Mouse (Mus musculus) liver, embryonic 16.5 days (tissue): Measurements from ENCODE around the gene Igfn1. TPM values are rescaled to one million over a fixed set of nuclear protein-coding genes. Genes with fewer than 3 reads are reported as not detected.
A peak's percentile ranks its signal among the peaks of the same experiment; 100 is the strongest.

ENCODE experiments used
- ATAC-seq: fragments of 200-750 bp; cut with Nextera tagmentation; 2 replicates; pipeline ENCODE4 v1.8.0; 2017; ENCODE audit warnings: low read depth, mild to moderate bottlenecking, moderate number of reproducible peaks, moderate library complexity
- H3K27ac ChIP-seq: fragments of 300-500 bp; sonication (generic); 2 replicates; pipeline ENCODE4 v1.5.1; 2014; ENCODE audit warnings: mild to moderate bottlenecking, low read length
- H3K27me3 ChIP-seq: fragments of 300-500 bp; sonication (generic); 2 replicates; pipeline ENCODE4 v1.6.1; 2014; ENCODE audit warnings: low read depth, low read length, mixed read lengths; ENCODE audit not compliant: control insufficient read depth, insufficient read depth
- H3K36me3 ChIP-seq: fragments of 300-500 bp; sonication (generic); 2 replicates; pipeline ENCODE4 v1.6.1; 2014; ENCODE audit warnings: mild to moderate bottlenecking; ENCODE audit not compliant: control insufficient read depth, insufficient read depth
- H3K4me1 ChIP-seq: fragments of 300-500 bp; sonication (generic); 2 replicates; pipeline ENCODE4 v1.6.1; 2014; ENCODE audit warnings: low read depth, low read length, mixed read lengths; ENCODE audit not compliant: control insufficient read depth
- H3K4me2 ChIP-seq: fragments of 300-500 bp; sonication (generic); 2 replicates; pipeline ENCODE4 v1.6.1; 2014; ENCODE audit warnings: low read depth, low read length, mixed read lengths
- H3K4me3 ChIP-seq: fragments of 300-500 bp; sonication (generic); 2 replicates; pipeline ENCODE4 v1.5.1; 2014; ENCODE audit warnings: low read depth, mild to moderate bottlenecking, low read length
- H3K9ac ChIP-seq: fragments of 300-500 bp; sonication (generic); 2 replicates; pipeline ENCODE4 v1.6.1; 2014; ENCODE audit warnings: low read depth, low read length
- H3K9me3 ChIP-seq: fragments of 300-500 bp; sonication (generic); replicated peaks from 2 replicates; pipeline ENCODE4 v1.6.1; 2016; ENCODE audit warnings: low read length; ENCODE audit not compliant: control insufficient read depth
- WGBS: fragments of 180-500 bp; shearing (Covaris S2); extraction: QIAGEN DNeasy Blood & Tissue Kit; methylation state at CpG from one replicate; pipeline ENCODE4 v1.1.7; 2014; ENCODE audit not compliant: insufficient replicate concordance; 5-methylcytosine and 5-hydroxymethylcytosine counted together
- polyA plus RNA-seq: library from polyadenylated mRNA; unstranded; fragments of >200 nt; fragmentation: Nextera tagmentation; extraction: Ambion mirVana; gene quantifications from 2 replicates; pipeline ENCODE4 v1.2.1, GENCODE M21; 2015

Gene Igfn1
- polyA plus RNA-seq, 1 experiment from 2014 or later: not detected

GRCm38 (mm10) chr1:135993470-135993869 lies 12.7 kb downstream of the Igfn1 start:
- no peak overlapping the region for H3K27ac ChIP-seq
- no peaks in the 10 kb centered on the region for H3K9me3 ChIP-seq
- no peak for ATAC-seq
- H3K4me2 ChIP-seq: no peak overlapping the region
- 53% methylated on average over 4 of the region's 4 CpGs for WGBS
- no peak overlapping the region for H3K9ac ChIP-seq
- H3K4me1 ChIP-seq: no peaks in the 10 kb centered on the region; the same call in 1 of the 2 replicates
- H3K4me3 ChIP-seq: no peak overlapping the region
- H3K36me3 ChIP-seq: no peaks in the 10 kb centered on the region
- peaks cover 3% of the 10 kb centered on the region; the same call in 1 of the 2 replicates for H3K27me3 ChIP-seq

GRCm38 (mm10) chr1:135989876-135990275 lies 16.3 kb downstream of the Igfn1 start:
- H3K27me3 ChIP-seq: no peaks in the 10 kb centered on the region; the same call in 1 of the 2 replicates
- H3K36me3 ChIP-seq: no peaks in the 10 kb centered on the region
- H3K27ac ChIP-seq: no peak overlapping the region
- H3K9ac ChIP-seq: no peak overlapping the region
- ATAC-seq: no peak
- H3K4me3 ChIP-seq: no peak overlapping the region
- no peaks in the 10 kb centered on the region; the same call in 1 of the 2 replicates for H3K4me1 ChIP-seq
- H3K4me2 ChIP-seq: no peak overlapping the region
- H3K9me3 ChIP-seq: no peaks in the 10 kb centered on the region

DNA sequence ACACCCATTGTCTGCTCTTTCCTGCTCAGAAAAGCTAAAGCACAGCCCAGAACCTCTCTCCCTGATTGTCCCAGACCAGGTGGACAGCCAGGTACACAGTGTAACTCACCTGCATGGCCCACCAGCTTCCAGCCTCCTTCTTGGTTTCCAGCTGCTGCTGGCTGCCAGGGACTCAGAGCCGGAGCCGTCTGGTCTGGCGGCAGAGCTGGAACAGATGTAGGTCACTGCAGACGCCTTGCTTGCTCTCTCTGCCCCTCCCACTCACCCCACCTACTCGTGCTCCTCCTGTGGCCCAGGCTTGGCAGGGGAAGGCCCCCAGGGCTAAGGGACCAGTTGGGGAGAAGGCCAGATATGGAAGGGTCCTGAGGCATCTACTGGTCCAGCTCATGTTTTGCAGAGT lies 22.0 kb downstream of the Igfn1 start:
- Histone ChIP-seq H3K4me1 (no peaks in the 10 kb centered on the region), H3K9me3 (no peaks in the 10 kb centered on the region), H3K36me3 (no peaks in the 10 kb centered on the region), H3K27me3 (peaks cover 4% of the 10 kb centered on the region), H3K27ac (no peak overlapping the region), H3K4me3 (no peak overlapping the region), H3K4me2 (no peak overlapping the region), H3K9ac (no peak overlapping the region)
- no peak for ATAC-seq
- 38% methylated on average over 5 of the region's 5 CpGs for WGBS

DNA sequence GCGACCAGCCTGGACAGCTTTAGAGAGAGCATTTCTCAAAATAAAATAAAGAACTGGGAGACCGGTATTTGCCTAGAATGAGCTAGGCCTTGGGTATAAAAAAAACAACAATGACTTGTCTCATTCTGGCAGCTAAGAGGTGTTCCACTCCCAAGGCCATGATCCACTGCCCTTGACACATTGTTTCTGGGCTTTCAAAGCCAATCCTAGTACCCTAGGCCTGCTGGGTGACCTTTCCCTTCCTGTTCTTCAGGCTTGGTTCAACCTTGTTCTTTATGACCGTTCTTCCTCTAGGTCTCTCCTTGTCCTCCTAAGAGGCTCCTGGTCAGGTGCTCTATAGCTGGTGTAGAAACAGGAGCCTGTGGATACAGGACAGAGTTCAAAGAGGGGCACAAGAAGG lies 33.6 kb downstream of the Igfn1 start:
- H3K36me3 ChIP-seq: no peaks in the 10 kb centered on the region
- WGBS: 63% methylated on average over 3 of the region's 3 CpGs
- H3K9me3 ChIP-seq: no peaks in the 10 kb centered on the region
- no peaks in the 10 kb centered on the region; the same call in 1 of the 2 replicates for H3K27me3 ChIP-seq
- H3K9ac ChIP-seq: no peak overlapping the region
- H3K4me1 ChIP-seq: no peaks in the 10 kb centered on the region
- ATAC-seq: no peak
- H3K4me2 ChIP-seq: no peak overlapping the region
- no peak overlapping the region for H3K4me3 ChIP-seq
- no peak overlapping the region for H3K27ac ChIP-seq

GRCm38 (mm10) chr1:135970486-135970885 lies 35.7 kb downstream of the Igfn1 start:
- no peaks in the 10 kb centered on the region for H3K4me1 ChIP-seq
- no peaks in the 10 kb centered on the region for H3K36me3 ChIP-seq
- no peak for ATAC-seq
- 49% methylated on average over 2 of the region's 2 CpGs for WGBS
- no peaks in the 10 kb centered on the region; the same call in 1 of the 2 replicates for H3K27me3 ChIP-seq
- no peaks in the 10 kb centered on the region for H3K9me3 ChIP-seq
- H3K27ac ChIP-seq: no peak overlapping the region
- H3K4me3 ChIP-seq: no peak overlapping the region
- H3K9ac ChIP-seq: no peak overlapping the region
- H3K4me2 ChIP-seq: no peak overlapping the region

DNA sequence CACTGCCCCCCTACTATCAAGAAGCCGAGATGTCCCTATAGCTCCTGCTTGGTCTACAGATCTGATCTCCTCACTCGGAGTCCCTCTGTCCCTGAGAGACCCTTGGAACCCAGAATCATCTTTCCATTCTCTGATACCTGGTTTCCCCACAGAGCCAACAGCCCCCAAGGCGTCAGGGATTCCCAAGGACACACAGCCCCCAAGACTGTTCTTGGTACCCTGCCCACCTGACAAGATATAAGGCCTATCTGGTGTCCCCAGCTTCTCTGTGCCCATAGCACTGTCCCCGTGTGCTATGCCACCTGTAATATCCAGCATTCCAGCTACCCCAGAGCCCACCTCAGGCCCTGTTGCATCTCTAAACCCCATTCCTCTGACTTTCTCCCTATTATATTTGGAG lies 38.4 kb downstream of the Igfn1 start:
- Histone ChIP-seq H3K4me3 (no peak overlapping the region), H3K27me3 (no peaks in the 10 kb centered on the region; the same call in 1 of the 2 replicates), H3K36me3 (no peaks in the 10 kb centered on the region), H3K4me1 (no peaks in the 10 kb centered on the region), H3K27ac (no peak overlapping the region), H3K4me2 (no peak overlapping the region), H3K9me3 (no peaks in the 10 kb centered on the region), H3K9ac (no peak overlapping the region)
- ATAC-seq: no peak
- WGBS: 41% methylated on average over 4 of the region's 4 CpGs

DNA sequence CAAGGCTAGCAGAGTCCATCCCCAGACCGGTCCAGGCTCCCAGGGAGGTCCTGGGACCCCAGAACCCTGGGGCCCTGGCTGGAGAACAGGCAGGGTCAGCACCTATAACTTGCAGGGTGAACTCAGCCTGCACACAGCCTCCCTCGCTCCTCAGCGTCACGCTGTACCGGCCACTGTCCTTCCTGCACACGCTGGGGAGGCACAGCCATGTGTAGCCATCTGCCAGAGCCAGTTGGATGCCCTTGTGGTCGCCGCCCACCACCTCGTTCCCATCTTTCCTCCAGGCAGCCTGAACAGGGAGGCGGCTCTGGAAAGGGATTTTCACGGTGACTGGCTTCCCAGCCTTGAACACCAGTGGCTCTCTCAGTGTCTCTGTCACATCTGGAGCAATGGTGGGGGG lies 41.6 kb downstream of the Igfn1 start:
- Histone ChIP-seq H3K4me1 (no peaks in the 10 kb centered on the region), H3K36me3 (no peaks in the 10 kb centered on the region), H3K4me2 (no peak overlapping the region), H3K9me3 (no peaks in the 10 kb centered on the region), H3K27me3 (peaks cover 3% of the 10 kb centered on the region; the same call in 1 of the 2 replicates), H3K4me3 (no peak overlapping the region), H3K27ac (no peak overlapping the region), H3K9ac (no peak overlapping the region)
- ATAC-seq: no peak
- 56% methylated on average over 11 of the region's 11 CpGs for WGBS

DNA sequence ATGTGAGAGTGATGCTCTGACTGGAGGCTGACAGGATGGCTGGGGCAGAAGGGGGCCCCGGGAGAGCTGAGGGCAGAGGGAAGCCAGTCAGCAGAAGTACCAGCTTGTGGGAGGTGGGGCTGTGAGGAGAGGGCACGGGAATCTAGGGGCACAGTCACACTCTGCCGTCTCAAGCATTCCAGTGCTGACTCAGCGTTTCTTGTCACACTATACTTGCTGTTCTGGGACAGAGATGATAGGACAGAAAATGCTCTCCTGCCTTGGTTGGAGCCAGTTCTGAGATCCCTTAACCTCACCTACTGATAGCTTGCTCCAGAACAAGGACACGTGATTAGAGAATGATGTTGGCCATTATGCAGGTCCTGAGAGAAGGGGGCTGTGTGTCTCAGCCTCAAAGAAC lies 43.0 kb downstream of the Igfn1 start:
- H3K27me3 ChIP-seq: peaks cover 3% of the 10 kb centered on the region; the same call in 1 of the 2 replicates
- no peak overlapping the region for H3K9ac ChIP-seq
- H3K4me3 ChIP-seq: no peak overlapping the region
- H3K36me3 ChIP-seq: no peaks in the 10 kb centered on the region
- WGBS: 39% methylated on average over 5 of the region's 5 CpGs
- no peaks in the 10 kb centered on the region for H3K9me3 ChIP-seq
- H3K27ac ChIP-seq: no peak overlapping the region
- ATAC-seq: no peak
- H3K4me1 ChIP-seq: no peaks in the 10 kb centered on the region
- no peak overlapping the region for H3K4me2 ChIP-seq

DNA sequence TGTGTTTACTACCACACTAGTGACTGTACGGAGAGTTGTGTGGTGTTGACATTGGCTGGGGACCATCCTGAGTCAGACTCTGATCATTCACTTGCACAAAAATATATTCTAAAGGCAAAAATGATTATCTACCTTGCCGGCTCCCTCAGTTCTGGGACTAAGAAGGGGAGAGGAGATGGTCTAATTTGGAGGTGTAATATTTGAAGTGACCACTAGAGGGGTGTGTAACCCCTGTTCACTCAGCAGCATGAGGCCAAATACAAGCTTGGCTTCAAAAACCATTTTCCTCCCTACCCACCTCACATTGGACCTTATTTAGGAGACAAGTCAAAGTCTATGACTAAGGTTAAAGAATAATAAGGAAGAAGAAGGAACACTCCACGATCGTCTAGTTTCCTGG lies 47.7 kb downstream of the Igfn1 start:
- no peak overlapping the region for H3K27ac ChIP-seq
- no peaks in the 10 kb centered on the region for H3K9me3 ChIP-seq
- no peak overlapping the region for H3K4me2 ChIP-seq
- ATAC-seq: 0 out of 2 replicates have a peak, but pooled peaks have one; percentile 13
- H3K36me3 ChIP-seq: no peaks in the 10 kb centered on the region
- no peaks in the 10 kb centered on the region for H3K4me1 ChIP-seq
- H3K4me3 ChIP-seq: no peak overlapping the region
- H3K9ac ChIP-seq: no peak overlapping the region
- WGBS: 31% methylated on average over 4 of the region's 4 CpGs
- peaks cover 3% of the 10 kb centered on the region; the same call in 1 of the 2 replicates for H3K27me3 ChIP-seq
